Mouse (Mus musculus) lung, adult 2 months (tissue): Measurements from ENCODE around the gene Il27ra.

Experiments
- CTCF ChIP-seq: fragments of 200-500 bp; IDR thresholded peaks from 2 replicates; pipeline ENCODE4 v1.5.1; 2011; ENCODE audit warnings: mild to moderate bottlenecking, low read length, control low read depth; ENCODE audit not compliant: insufficient read depth
- POLR2A ChIP-seq: fragments of 200-500 bp; IDR thresholded peaks from 2 replicates; pipeline ENCODE4 v1.6.1; 2011; ENCODE audit warnings: low read depth, mild to moderate bottlenecking, control low read depth, low read length, borderline replicate concordance; ENCODE audit errors: extremely low read depth

- TF ChIP-seq CTCF (no peak), POLR2A (no peak)
Observed at GRCm38 (mm10) chr8:83997511-83998141, 44.8 kb downstream of the Il27ra start, which contains the start of gene Samd1.
